Mouse (Mus musculus): ENCODE data around the gene Apol8. TPM values are rescaled to one million over a fixed set of nuclear protein-coding genes. Genes with fewer than 3 reads are reported as not detected.

Gene Apol8
- not detected in 2 replicates for polyA plus RNA-seq (2015; fragmentation: Nextera tagmentation; extraction: Ambion mirVana)

GRCm38 (mm10) chr15:77756848-77757247 is at the start of gene Apol8:
Apol8 (minus strand) TSS chr15:77757003.
- no peaks in the 10 kb centered on the region for H3K27me3 ChIP-seq (ENCODE audit: insufficient read depth, low read length)
- no peak within 1 kb of the TSS for H3K9ac ChIP-seq (ENCODE audit: low read depth, low read length)
- H3K4me2 ChIP-seq (ENCODE audit: low read length): no peak within 1 kb of the TSS
- H3K4me1 ChIP-seq (replicated peaks; ENCODE audit: insufficient read depth, low read length): no peaks in the 10 kb centered on the region
- no peak within 1 kb of the TSS for H3K27ac ChIP-seq
- TF ChIP-seq CTCF (IDR thresholded peaks at IDR 0.05; ENCODE audit: low read depth): peak; percentile 88
- H3K9me3 ChIP-seq (replicated peaks; ENCODE audit: low read length): no peaks in the 10 kb centered on the region
- DNase-seq (ENCODE audit: low spot score) (peak; percentile 77), ATAC-seq (replicated peaks; ENCODE audit: low FRiP score, low read depth) (no peak)
- peaks cover 19% of the 10 kb centered on the region for H3K36me3 ChIP-seq (ENCODE audit: insufficient read depth, low read length)
- WGBS: 11% methylated on average over 9 of the region's 9 CpGs
- no peak within 1 kb of the TSS for H3K4me3 ChIP-seq (replicated peaks; ENCODE audit: low read depth, low read length)

- ATAC-seq (replicated peaks; ENCODE audit: low FRiP score, low read depth) (no peak), DNase-seq (ENCODE audit: low spot score) (no peak)
- 88% methylated on average over 4 of the region's 4 CpGs for WGBS
- Histone ChIP-seq H3K27me3 (ENCODE audit: insufficient read depth, low read length) (no peaks in the 10 kb centered on the region), H3K4me3 (replicated peaks; ENCODE audit: low read depth, low read length) (no peak overlapping the region), H3K9ac (ENCODE audit: low read depth, low read length) (no peak overlapping the region), H3K36me3 (ENCODE audit: insufficient read depth, low read length) (peaks cover 78% of the 10 kb centered on the region), H3K4me1 (replicated peaks; ENCODE audit: insufficient read depth, low read length) (peaks cover 15% of the 10 kb centered on the region), H3K4me2 (ENCODE audit: low read length) (no peak overlapping the region), H3K9me3 (replicated peaks; ENCODE audit: low read length) (no peaks in the 10 kb centered on the region), H3K27ac (no peak overlapping the region)
- no peak for TF ChIP-seq CTCF (IDR thresholded peaks at IDR 0.05; ENCODE audit: low read depth)
Observed at GRCm38 (mm10) chr15:77805657-77806056, 48.9 kb upstream of the Apol8 start.

- Histone ChIP-seq H3K4me1 (replicated peaks; ENCODE audit: insufficient read depth, low read length) (peaks cover 16% of the 10 kb centered on the region), H3K9ac (ENCODE audit: low read depth, low read length) (no peak overlapping the region), H3K9me3 (replicated peaks; ENCODE audit: low read length) (no peaks in the 10 kb centered on the region), H3K27me3 (ENCODE audit: insufficient read depth, low read length) (no peaks in the 10 kb centered on the region), H3K36me3 (ENCODE audit: insufficient read depth, low read length) (peaks cover 76% of the 10 kb centered on the region), H3K27ac (peak overlapping the region; percentile 33; the same call in 1 of the 2 replicates), H3K4me3 (replicated peaks; ENCODE audit: low read depth, low read length) (no peak overlapping the region), H3K4me2 (ENCODE audit: low read length) (no peak overlapping the region)
- 75% methylated on average over 9 of the region's 9 CpGs for WGBS
- no peak for TF ChIP-seq CTCF (IDR thresholded peaks at IDR 0.05; ENCODE audit: low read depth)
- ATAC-seq (replicated peaks; ENCODE audit: low FRiP score, low read depth) (no peak), DNase-seq (ENCODE audit: low spot score) (no peak)
Observed at GRCm38 (mm10) chr15:77804949-77805348, 48.1 kb upstream of the Apol8 start.

GRCm38 (mm10) chr15:77804460-77804859 is 47.7 kb upstream of the Apol8 start:
- Histone ChIP-seq H3K4me3 (replicated peaks; ENCODE audit: low read depth, low read length) (no peak overlapping the region), H3K27me3 (ENCODE audit: insufficient read depth, low read length) (no peaks in the 10 kb centered on the region), H3K9me3 (replicated peaks; ENCODE audit: low read length) (no peaks in the 10 kb centered on the region), H3K4me1 (replicated peaks; ENCODE audit: insufficient read depth, low read length) (peaks cover 20% of the 10 kb centered on the region), H3K9ac (ENCODE audit: low read depth, low read length) (no peak overlapping the region), H3K36me3 (ENCODE audit: insufficient read depth, low read length) (peaks cover 80% of the 10 kb centered on the region), H3K4me2 (ENCODE audit: low read length) (no peak overlapping the region), H3K27ac (0 out of 2 replicates have a peak overlapping the region, but pooled peaks have one; percentile 33)
- TF ChIP-seq CTCF (IDR thresholded peaks at IDR 0.05; ENCODE audit: low read depth): no peak
- no peak for ATAC-seq (replicated peaks; ENCODE audit: low FRiP score, low read depth)
- no peak for DNase-seq (ENCODE audit: low spot score)
- WGBS: 78% methylated on average over 6 of the region's 6 CpGs

GRCm38 (mm10) chr15:77803747-77804146 is 46.9 kb upstream of the Apol8 start:
- Histone ChIP-seq H3K9me3 (replicated peaks; ENCODE audit: low read length) (no peaks in the 10 kb centered on the region), H3K4me3 (replicated peaks; ENCODE audit: low read depth, low read length) (no peak overlapping the region), H3K4me2 (ENCODE audit: low read length) (no peak overlapping the region), H3K27ac (0 out of 2 replicates have a peak overlapping the region, but pooled peaks have one; percentile 13), H3K4me1 (replicated peaks; ENCODE audit: insufficient read depth, low read length) (peaks cover 27% of the 10 kb centered on the region), H3K36me3 (ENCODE audit: insufficient read depth, low read length) (peaks cover 75% of the 10 kb centered on the region), H3K9ac (ENCODE audit: low read depth, low read length) (no peak overlapping the region), H3K27me3 (ENCODE audit: insufficient read depth, low read length) (no peaks in the 10 kb centered on the region)
- DNase-seq (ENCODE audit: low spot score) (no peak), ATAC-seq (replicated peaks; ENCODE audit: low FRiP score, low read depth) (no peak)
- TF ChIP-seq CTCF (IDR thresholded peaks at IDR 0.05; ENCODE audit: low read depth): no peak
- WGBS: 82% methylated on average over 3 of the region's 3 CpGs

- peaks cover 71% of the 10 kb centered on the region for H3K36me3 ChIP-seq (ENCODE audit: insufficient read depth, low read length)
- no peak overlapping the region for H3K4me3 ChIP-seq (replicated peaks; ENCODE audit: low read depth, low read length)
- no peak overlapping the region for H3K9ac ChIP-seq (ENCODE audit: low read depth, low read length)
- H3K27ac ChIP-seq: 0 out of 2 replicates have a peak overlapping the region, but pooled peaks have one; percentile 13
- ATAC-seq (replicated peaks; ENCODE audit: low FRiP score, low read depth) (no peak), DNase-seq (ENCODE audit: low spot score) (no peak)
- H3K9me3 ChIP-seq (replicated peaks; ENCODE audit: low read length): no peaks in the 10 kb centered on the region
- peak; percentile 45; the same call in 1 of the 2 replicates for TF ChIP-seq CTCF (IDR thresholded peaks at IDR 0.05; ENCODE audit: low read depth)
- WGBS: 77% methylated on average over 4 of the region's 4 CpGs
- H3K4me1 ChIP-seq (replicated peaks; ENCODE audit: insufficient read depth, low read length): peaks cover 32% of the 10 kb centered on the region
- no peaks in the 10 kb centered on the region for H3K27me3 ChIP-seq (ENCODE audit: insufficient read depth, low read length)
- H3K4me2 ChIP-seq (ENCODE audit: low read length): no peak overlapping the region
Observed at GRCm38 (mm10) chr15:77802992-77803391, 46.2 kb upstream of the Apol8 start.

- Histone ChIP-seq H3K36me3 (ENCODE audit: insufficient read depth, low read length) (peaks cover 64% of the 10 kb centered on the region), H3K27ac (peak overlapping the region; percentile 86), H3K9ac (ENCODE audit: low read depth, low read length) (peak overlapping the region; percentile 23; the same call in 1 of the 2 replicates), H3K4me1 (replicated peaks; ENCODE audit: insufficient read depth, low read length) (peaks cover 44% of the 10 kb centered on the region), H3K4me3 (replicated peaks; ENCODE audit: low read depth, low read length) (no peak overlapping the region), H3K27me3 (ENCODE audit: insufficient read depth, low read length) (no peaks in the 10 kb centered on the region), H3K4me2 (ENCODE audit: low read length) (no peak overlapping the region), H3K9me3 (replicated peaks; ENCODE audit: low read length) (no peaks in the 10 kb centered on the region)
- no peak for TF ChIP-seq CTCF (IDR thresholded peaks at IDR 0.05; ENCODE audit: low read depth)
- WGBS: 30% methylated on average over 4 of the region's 4 CpGs
- DNase-seq (ENCODE audit: low spot score) (no peak), ATAC-seq (replicated peaks; ENCODE audit: low FRiP score, low read depth) (no peak)
Observed at GRCm38 (mm10) chr15:77801188-77801587, 44.4 kb upstream of the Apol8 start.

Measured in kidney, postnatal 0 days (tissue).